ENCODE assay signal across 9 mouse cellular contexts in the genomic region with DNA sequence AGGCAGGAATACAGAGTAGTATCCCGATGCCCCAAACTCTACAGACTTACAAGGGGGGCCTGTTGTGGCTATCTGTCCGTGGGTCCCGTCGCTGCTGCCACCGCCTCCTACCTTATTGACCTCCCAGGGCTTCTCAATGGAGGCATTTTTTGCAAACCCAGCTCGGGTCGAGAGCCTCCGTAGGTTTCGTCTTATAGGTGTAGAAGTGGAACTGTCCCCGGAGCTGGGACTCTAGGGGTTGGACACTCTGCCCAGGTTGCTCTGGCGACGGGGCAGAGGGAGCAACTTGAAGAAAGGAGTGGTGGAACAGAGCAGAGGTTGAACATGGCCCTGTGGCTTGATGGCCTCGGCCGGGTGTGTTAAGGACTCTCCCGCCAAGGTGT. TPM values are rescaled to one million over a fixed set of nuclear protein-coding genes. Genes with fewer than 3 reads are reported as not detected.
DNase-seq lines count a peak whose midpoint lies in the region; ATAC-seq and TF ChIP-seq lines count a peak whose summit lies in the region.
"Had no signal": no experiment of that assay in that cellular context is flagged by ENCODE, and none has a peak within 500 bp of the region (broad histone marks: within the 10 kb centered on the region; RNA-seq: fewer than 3 reads in every experiment).

No protein-coding gene starts in this region.

- intact Hi-C loops in gastrocnemius, adult 2 months (cut with DNase I), result no loop called here

- no peak overlapping the region for H3K27ac ChIP-seq in gastrocnemius, adult 2 months
- no peak overlapping the region for H3K27ac ChIP-seq in testis, adult 2 months (ENCODE audit: control insufficient read depth, insufficient read depth, low read depth, low read length)
- H3K27ac ChIP-seq in liver, postnatal 0 days (ENCODE audit: low read depth), result no peak overlapping the region

- H3K4me2 ChIP-seq in liver, postnatal 0 days (ENCODE audit: low read depth, low read length), result 0 out of 2 replicates have a peak overlapping the region, but pooled peaks have one; percentile 35

- no peaks in the 10 kb centered on the region for H3K9me3 ChIP-seq in liver, postnatal 0 days (ENCODE audit: low read length)

- H3K4me3 ChIP-seq in gastrocnemius, adult 2 months, result peak overlapping the region; percentile 58
- peak overlapping the region; percentile 34; the same call in 1 of the 2 replicates for H3K4me3 ChIP-seq in testis, adult 2 months (ENCODE audit: control insufficient read depth, low read depth, low read length)
- H3K4me3 ChIP-seq in liver, postnatal 0 days (ENCODE audit: low read depth, low read length), result no peak overlapping the region

- H3K27me3 ChIP-seq in testis, adult 2 months (ENCODE audit: control insufficient read depth, insufficient read depth, low read length), result no peaks in the 10 kb centered on the region
- H3K27me3 ChIP-seq in liver, postnatal 0 days (ENCODE audit: insufficient read depth, low read length), result peaks cover 26% of the 10 kb centered on the region

- TF ChIP-seq POLR2A in testis, adult 2 months (IDR thresholded peaks at IDR 0.05; ENCODE audit: control insufficient read depth, low read depth, low read length), result no peak

- no peak for TF ChIP-seq CTCF in gastrocnemius, adult 2 months (IDR thresholded peaks at IDR 0.05)
- TF ChIP-seq CTCF in testis, adult 2 months (IDR thresholded peaks at IDR 0.05; ENCODE audit: control insufficient read depth, insufficient read depth, insufficient replicate concordance, low read depth, low read length), result no peak
- TF ChIP-seq CTCF in liver, postnatal 0 days (IDR thresholded peaks at IDR 0.05; ENCODE audit: low read depth), result no peak

- H3K9ac ChIP-seq in liver, postnatal 0 days (replicated peaks), result no peak overlapping the region

- peaks cover 4% of the 10 kb centered on the region for H3K4me1 ChIP-seq in testis, adult 2 months (ENCODE audit: control insufficient read depth, insufficient read depth, low read length)
- H3K4me1 ChIP-seq in liver, postnatal 0 days (ENCODE audit: insufficient read depth), result no peaks in the 10 kb centered on the region

- H3K36me3 ChIP-seq in testis, adult 2 months (ENCODE audit: control insufficient read depth, insufficient read depth, low read length), result no peaks in the 10 kb centered on the region
- H3K36me3 ChIP-seq in liver, postnatal 0 days (replicated peaks; ENCODE audit: insufficient read depth, low read length), result no peaks in the 10 kb centered on the region

- DNase-seq in gastrocnemius, adult 2 months, result no peak
- no peak for DNase-seq in gastrocnemius, postnatal 25 days
- no peak for DNase-seq in testis, postnatal 14 days (ENCODE audit: low spot score)
- DNase-seq in liver, postnatal 0 days, result no peak
- DNase-seq in right cerebral cortex, postnatal 25 days, result no peak
- DNase-seq in urinary bladder, adult 2 months (ENCODE audit: low spot score), result no peak
- DNase-seq in frontal cortex, postnatal 36 days (ENCODE audit: low spot score in 2 of 2), result no peak

- no peak for ATAC-seq in liver, postnatal 0 days

- no peak for TF ChIP-seq EP300 in liver, postnatal 0 days (IDR thresholded peaks at IDR 0.05; ENCODE audit: low read depth)

- WGBS in liver, postnatal 0 days (ENCODE audit: insufficient replicate concordance), result 15% methylated on average over 15 of the region's 15 CpGs

RNA-seq across cellular contexts. Expression of a gene that starts 0.8 kb away (rescaled TPM):
- not detected for total RNA-seq in gastrocnemius, adult 2 months (2021)
- total RNA-seq in gastrocnemius, postnatal 25 days (2021), result under 1 TPM; 0.33 to 0.43 TPM
- polyA plus RNA-seq in testis, adult 2 months (2012; rRNA removed), result 0.19 and 0.76 TPM in 2 replicates
- 0.21 and 0.27 TPM in 2 replicates for polyA plus RNA-seq in liver, postnatal 0 days (2015; fragmentation: Nextera tagmentation; extraction: Ambion mirVana)
- polyA plus RNA-seq in urinary bladder, adult 2 months (2012; rRNA removed), result 1.4 and 1.8 TPM in 2 replicates
- total RNA-seq: neutrophil, adult 5-6 weeks had no signal
